Mouse (Mus musculus): ENCODE measurements at regions not wholly inside any gene's neighbourhood (a gene's known extent, or its start where the extent isn't known, plus 50 kb on each side); places are given as distances from the start of the nearest gene placed in this dataset.

- Histone ChIP-seq H3K27me3 (ENCODE audit: control insufficient read depth, insufficient read depth, low read length) (no peaks in the 10 kb centered on the region), H3K27ac (no peak overlapping the region), H3K4me1 (ENCODE audit: control insufficient read depth, insufficient read depth, low read length) (no peaks in the 10 kb centered on the region), H3K79me2 (replicated peaks; ENCODE audit: control insufficient read depth, insufficient read depth, low read length) (no peaks in the 10 kb centered on the region), H3K9ac (ENCODE audit: low read depth, low read length) (no peak overlapping the region), H3K4me3 (no peak overlapping the region), H3K36me3 (ENCODE audit: control insufficient read depth, insufficient read depth, low read length) (no peaks in the 10 kb centered on the region)
- intact Hi-C loops (cut with DNase I): no loop called here
- TF ChIP-seq CTCF (IDR thresholded peaks at IDR 0.05) (no peak), POLR2A (IDR thresholded peaks at IDR 0.05; ENCODE audit: insufficient read depth, low read depth, low read length) (no peak), EP300 (IDR thresholded peaks at IDR 0.05; ENCODE audit: insufficient read depth, low read depth, low read length) (no peak)
- DNase-seq: no peak
- WGBS: 83% methylated on average over 5 of the region's 5 CpGs
Observed at GRCm38 (mm10) chr10:125467503-125467902, 78.2 kb upstream of the Slc16a7 start.

GRCm38 (mm10) chr10:125488350-125488749 is 99.1 kb upstream of the Slc16a7 start:
- TF ChIP-seq CTCF (IDR thresholded peaks at IDR 0.05) (no peak), EP300 (IDR thresholded peaks at IDR 0.05; ENCODE audit: insufficient read depth, low read depth, low read length) (no peak), POLR2A (IDR thresholded peaks at IDR 0.05; ENCODE audit: insufficient read depth, low read depth, low read length) (no peak)
- no peak for DNase-seq
- 54% methylated on average over 3 of the region's 3 CpGs for WGBS
- no peaks in the 10 kb centered on the region for H3K79me2 ChIP-seq (replicated peaks; ENCODE audit: control insufficient read depth, insufficient read depth, low read length)
- no peaks in the 10 kb centered on the region for H3K27me3 ChIP-seq (ENCODE audit: control insufficient read depth, insufficient read depth, low read length)
- no peaks in the 10 kb centered on the region for H3K36me3 ChIP-seq (ENCODE audit: control insufficient read depth, insufficient read depth, low read length)
- H3K27ac ChIP-seq: no peak overlapping the region
- no peak overlapping the region for H3K4me3 ChIP-seq
- H3K4me1 ChIP-seq (ENCODE audit: control insufficient read depth, insufficient read depth, low read length): no peaks in the 10 kb centered on the region
- H3K9ac ChIP-seq (ENCODE audit: low read depth, low read length): no peak overlapping the region
- intact Hi-C loops (cut with DNase I): no loop called here

- Histone ChIP-seq H3K27ac (no peak overlapping the region), H3K9ac (ENCODE audit: low read depth, low read length) (no peak overlapping the region), H3K27me3 (ENCODE audit: control insufficient read depth, insufficient read depth, low read length) (no peaks in the 10 kb centered on the region), H3K4me1 (ENCODE audit: control insufficient read depth, insufficient read depth, low read length) (no peaks in the 10 kb centered on the region), H3K4me3 (no peak overlapping the region), H3K36me3 (ENCODE audit: control insufficient read depth, insufficient read depth, low read length) (no peaks in the 10 kb centered on the region), H3K79me2 (replicated peaks; ENCODE audit: control insufficient read depth, insufficient read depth, low read length) (no peaks in the 10 kb centered on the region)
- intact Hi-C loops (cut with DNase I): no loop called here
- 53% methylated on average over 4 of the region's 4 CpGs for WGBS
- no peak for TF ChIP-seq POLR2A (IDR thresholded peaks at IDR 0.05; ENCODE audit: insufficient read depth, low read depth, low read length)
- TF ChIP-seq CTCF (IDR thresholded peaks at IDR 0.05): no peak
- TF ChIP-seq EP300 (IDR thresholded peaks at IDR 0.05; ENCODE audit: insufficient read depth, low read depth, low read length): no peak
- DNase-seq: no peak
Observed at GRCm38 (mm10) chr10:125490395-125490794, 101.1 kb upstream of the Slc16a7 start.

GRCm38 (mm10) chr10:125494489-125494888 is 105.2 kb upstream of the Slc16a7 start:
- Histone ChIP-seq H3K36me3 (ENCODE audit: control insufficient read depth, insufficient read depth, low read length) (no peaks in the 10 kb centered on the region), H3K4me3 (no peak overlapping the region), H3K9ac (ENCODE audit: low read depth, low read length) (no peak overlapping the region), H3K27me3 (ENCODE audit: control insufficient read depth, insufficient read depth, low read length) (no peaks in the 10 kb centered on the region), H3K27ac (no peak overlapping the region), H3K4me1 (ENCODE audit: control insufficient read depth, insufficient read depth, low read length) (no peaks in the 10 kb centered on the region), H3K79me2 (replicated peaks; ENCODE audit: control insufficient read depth, insufficient read depth, low read length) (no peaks in the 10 kb centered on the region)
- DNase-seq: no peak
- intact Hi-C loops (cut with DNase I): no loop called here
- no peak for TF ChIP-seq CTCF (IDR thresholded peaks at IDR 0.05)
- TF ChIP-seq EP300 (IDR thresholded peaks at IDR 0.05; ENCODE audit: insufficient read depth, low read depth, low read length): no peak
- TF ChIP-seq POLR2A (IDR thresholded peaks at IDR 0.05; ENCODE audit: insufficient read depth, low read depth, low read length): no peak
- WGBS: 51% methylated on average over 4 of the region's 4 CpGs

GRCm38 (mm10) chr10:125498347-125498746 is 109.1 kb upstream of the Slc16a7 start:
- DNase-seq: no peak
- WGBS: 17% methylated on average over 1 of the region's 1 CpGs
- Histone ChIP-seq H3K36me3 (ENCODE audit: control insufficient read depth, insufficient read depth, low read length) (no peaks in the 10 kb centered on the region), H3K27ac (no peak overlapping the region), H3K4me1 (ENCODE audit: control insufficient read depth, insufficient read depth, low read length) (no peaks in the 10 kb centered on the region), H3K9ac (ENCODE audit: low read depth, low read length) (no peak overlapping the region), H3K27me3 (ENCODE audit: control insufficient read depth, insufficient read depth, low read length) (no peaks in the 10 kb centered on the region), H3K4me3 (no peak overlapping the region), H3K79me2 (replicated peaks; ENCODE audit: control insufficient read depth, insufficient read depth, low read length) (no peaks in the 10 kb centered on the region)
- no peak for TF ChIP-seq POLR2A (IDR thresholded peaks at IDR 0.05; ENCODE audit: insufficient read depth, low read depth, low read length)
- TF ChIP-seq CTCF (IDR thresholded peaks at IDR 0.05): peak; percentile 65
- intact Hi-C loops (cut with DNase I): loop anchor here (2.0 kb wide), 1 partner anchor 234 kb away; no protein-coding TSS in a partner anchor

- no peaks in the 10 kb centered on the region for H3K79me2 ChIP-seq (replicated peaks; ENCODE audit: control insufficient read depth, insufficient read depth, low read length)
- intact Hi-C loops (cut with DNase I): no loop called here
- H3K27me3 ChIP-seq (ENCODE audit: control insufficient read depth, insufficient read depth, low read length): no peaks in the 10 kb centered on the region
- DNase-seq: no peak
- TF ChIP-seq POLR2A (IDR thresholded peaks at IDR 0.05; ENCODE audit: insufficient read depth, low read depth, low read length) (no peak), EP300 (IDR thresholded peaks at IDR 0.05; ENCODE audit: insufficient read depth, low read depth, low read length) (no peak), CTCF (IDR thresholded peaks at IDR 0.05) (no peak)
- 82% methylated on average over 4 of the region's 4 CpGs for WGBS
- H3K9ac ChIP-seq (ENCODE audit: low read depth, low read length): no peak overlapping the region
- no peak overlapping the region for H3K27ac ChIP-seq
- no peak overlapping the region for H3K4me3 ChIP-seq
- H3K4me1 ChIP-seq (ENCODE audit: control insufficient read depth, insufficient read depth, low read length): no peaks in the 10 kb centered on the region
- H3K36me3 ChIP-seq (ENCODE audit: control insufficient read depth, insufficient read depth, low read length): no peaks in the 10 kb centered on the region
Observed at GRCm38 (mm10) chr10:125500338-125500737, 111.1 kb upstream of the Slc16a7 start.

All from heart, adult 2 months (tissue).